Mouse (Mus musculus): ENCODE measurements around the gene Ppip5k2. TPM values are rescaled to one million over a fixed set of nuclear protein-coding genes. Genes with fewer than 3 reads are reported as not detected.
A peak's percentile ranks its signal among the peaks of the same experiment; 100 is the strongest.

Gene Ppip5k2
- polyA plus RNA-seq, 1 experiment from 2014 or later = 10.3 TPM

- ATAC-seq (ENCODE audit: insufficient read depth) = no peak
- H3K9me3 ChIP-seq (replicated peaks) = no peaks in the 10 kb centered on the region
- H3K4me2 ChIP-seq = no peak overlapping the region
- H3K27me3 ChIP-seq = no peaks in the 10 kb centered on the region
- no peak overlapping the region for H3K9ac ChIP-seq
- H3K36me3 ChIP-seq (replicated peaks) = peaks cover 14% of the 10 kb centered on the region
- 50% methylated on average over 1 of the region's 1 CpGs for WGBS (ENCODE audit: insufficient replicate concordance)
- no peaks in the 10 kb centered on the region for H3K4me1 ChIP-seq (replicated peaks)
- H3K4me3 ChIP-seq (replicated peaks) = no peak overlapping the region
- no peak overlapping the region for H3K27ac ChIP-seq (replicated peaks)
Measured at GRCm38 (mm10) chr1:97704646-97705045, 65.6 kb downstream of the Ppip5k2 start.

DNA sequence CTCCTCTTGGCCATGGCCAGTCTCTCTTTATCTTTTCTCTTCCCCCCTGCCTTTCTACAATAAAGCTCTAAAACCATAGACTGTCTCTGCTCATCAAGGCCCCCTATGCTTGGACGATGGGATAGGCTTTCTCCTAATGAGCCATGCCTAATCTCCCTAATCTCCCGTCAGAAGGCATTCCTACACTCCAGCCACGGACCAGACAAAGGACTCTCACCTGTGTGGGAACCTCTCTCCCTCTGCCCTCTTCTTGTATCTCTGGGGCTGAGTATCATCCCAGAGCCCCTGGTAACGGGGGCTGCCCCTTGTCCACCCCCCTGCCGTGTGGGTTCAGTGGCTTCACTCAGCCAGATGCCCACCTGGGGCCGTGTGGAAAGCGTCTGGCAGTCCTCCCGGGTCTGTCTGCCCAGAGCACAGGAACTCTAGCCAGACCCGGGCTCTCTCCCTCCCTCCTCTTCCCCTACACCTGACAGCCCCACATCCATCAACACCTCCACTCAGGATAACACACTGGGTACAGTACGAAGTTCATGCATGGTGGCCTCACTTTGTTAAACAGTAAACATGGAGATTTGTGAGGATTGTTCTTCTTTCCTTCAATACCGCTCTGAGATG is 71.1 kb downstream of the Ppip5k2 start:
- no peak overlapping the region for H3K4me2 ChIP-seq
- no peak overlapping the region for H3K9ac ChIP-seq
- no peaks in the 10 kb centered on the region for H3K36me3 ChIP-seq (replicated peaks)
- H3K4me1 ChIP-seq (replicated peaks) = no peaks in the 10 kb centered on the region
- no peak overlapping the region for H3K4me3 ChIP-seq (replicated peaks)
- no peaks in the 10 kb centered on the region for H3K9me3 ChIP-seq (replicated peaks)
- no peak overlapping the region for H3K27ac ChIP-seq (replicated peaks)
- ATAC-seq (ENCODE audit: insufficient read depth) = no peak
- no peaks in the 10 kb centered on the region for H3K27me3 ChIP-seq
- 33% methylated on average over 11 of the region's 11 CpGs for WGBS (ENCODE audit: insufficient replicate concordance)

DNA sequence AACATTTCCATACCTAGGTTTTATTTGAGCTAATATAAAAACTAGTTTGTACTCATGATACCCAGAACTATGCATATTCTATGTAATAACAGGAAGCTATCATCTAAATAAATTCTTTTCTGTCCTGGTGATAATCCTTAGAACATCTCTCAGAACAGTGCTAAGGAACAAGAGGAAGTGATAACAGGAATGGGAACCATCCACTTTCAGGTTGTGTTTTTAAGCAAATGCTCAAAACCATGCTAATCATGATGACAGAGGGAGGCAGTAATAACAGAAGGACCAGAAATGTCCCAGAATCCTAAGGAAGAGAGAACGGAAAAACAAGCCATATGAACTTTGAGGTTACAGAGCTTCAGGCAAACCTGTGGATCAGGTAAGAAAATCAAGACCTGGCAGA is 72.9 kb downstream of the Ppip5k2 start:
- Histone ChIP-seq H3K4me2 (no peak overlapping the region), H3K36me3 (replicated peaks) (no peaks in the 10 kb centered on the region), H3K4me1 (replicated peaks) (no peaks in the 10 kb centered on the region), H3K27ac (replicated peaks) (no peak overlapping the region), H3K9me3 (replicated peaks) (no peaks in the 10 kb centered on the region), H3K4me3 (replicated peaks) (no peak overlapping the region), H3K27me3 (no peaks in the 10 kb centered on the region), H3K9ac (no peak overlapping the region)
- no peak for ATAC-seq (ENCODE audit: insufficient read depth)
- WGBS (ENCODE audit: insufficient replicate concordance) = 58% methylated on average over 1 of the region's 1 CpGs

DNA sequence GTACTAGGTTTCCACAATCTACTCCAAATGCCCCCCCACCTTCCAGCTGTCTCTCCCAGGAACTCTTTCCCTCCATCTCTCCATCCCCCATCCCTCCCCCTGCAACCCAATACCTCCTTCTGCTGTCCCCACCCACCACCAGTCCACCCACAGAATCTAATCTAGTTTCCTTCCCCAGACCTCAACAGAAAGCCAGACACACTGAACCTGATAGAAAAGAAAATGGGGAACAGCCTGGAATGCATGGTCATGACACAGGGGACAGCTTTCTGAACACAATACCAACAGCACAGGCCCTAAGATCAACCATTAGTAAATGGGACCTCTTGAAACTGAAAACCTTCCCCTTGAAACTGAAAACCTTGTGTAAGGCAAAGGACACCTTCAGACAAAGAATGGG is 76.4 kb downstream of the Ppip5k2 start:
- no peaks in the 10 kb centered on the region for H3K4me1 ChIP-seq (replicated peaks)
- H3K27ac ChIP-seq (replicated peaks) = no peak overlapping the region
- H3K4me2 ChIP-seq = no peak overlapping the region
- no peak overlapping the region for H3K4me3 ChIP-seq (replicated peaks)
- no peaks in the 10 kb centered on the region for H3K36me3 ChIP-seq (replicated peaks)
- ATAC-seq (ENCODE audit: insufficient read depth) = no peak
- H3K9me3 ChIP-seq (replicated peaks) = no peaks in the 10 kb centered on the region
- H3K27me3 ChIP-seq = no peaks in the 10 kb centered on the region
- H3K9ac ChIP-seq = no peak overlapping the region

DNA sequence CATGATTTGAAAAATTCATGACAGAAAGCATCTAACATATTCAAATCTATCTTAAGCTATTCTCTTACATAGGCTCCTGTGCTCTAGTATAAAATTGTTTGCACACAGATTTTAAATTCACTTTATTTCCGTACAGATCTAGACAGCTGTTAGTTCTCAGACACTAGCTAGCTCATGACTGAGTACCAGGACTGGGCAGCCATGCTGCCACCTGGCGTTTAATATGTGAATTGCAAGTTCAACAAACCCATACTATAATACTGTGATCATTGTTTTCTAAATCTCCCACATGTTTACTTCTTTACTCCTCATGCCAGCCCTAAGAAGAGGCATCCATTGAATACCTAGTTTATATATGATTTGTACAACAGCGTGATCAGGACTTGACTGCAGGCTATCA is 81.5 kb downstream of the Ppip5k2 start:
- H3K27ac ChIP-seq (replicated peaks) = no peak overlapping the region
- 7% methylated on average over 3 of the region's 3 CpGs for WGBS (ENCODE audit: insufficient replicate concordance)
- no peaks in the 10 kb centered on the region for H3K4me1 ChIP-seq (replicated peaks)
- H3K36me3 ChIP-seq (replicated peaks) = no peaks in the 10 kb centered on the region
- H3K4me2 ChIP-seq = no peak overlapping the region
- H3K27me3 ChIP-seq = no peaks in the 10 kb centered on the region
- no peaks in the 10 kb centered on the region for H3K9me3 ChIP-seq (replicated peaks)
- ATAC-seq (ENCODE audit: insufficient read depth) = 0 out of 2 replicates have a peak, but pooled peaks have one; percentile 52
- H3K4me3 ChIP-seq (replicated peaks) = no peak overlapping the region
- H3K9ac ChIP-seq = no peak overlapping the region

GRCm38 (mm10) chr1:97676526-97677177 is 93.6 kb downstream of the Ppip5k2 start:
- no peaks in the 10 kb centered on the region for H3K36me3 ChIP-seq (replicated peaks)
- WGBS (ENCODE audit: insufficient replicate concordance) = 51% methylated on average over 4 of the region's 4 CpGs
- H3K9me3 ChIP-seq (replicated peaks) = no peaks in the 10 kb centered on the region
- H3K27ac ChIP-seq (replicated peaks) = no peak overlapping the region
- H3K4me1 ChIP-seq (replicated peaks) = peaks cover 7% of the 10 kb centered on the region; the same call in 1 of the 2 replicates
- no peak overlapping the region for H3K4me3 ChIP-seq (replicated peaks)
- no peaks in the 10 kb centered on the region for H3K27me3 ChIP-seq
- no peak overlapping the region for H3K9ac ChIP-seq
- no peak overlapping the region for H3K4me2 ChIP-seq
- ATAC-seq (ENCODE audit: insufficient read depth) = no peak

DNA sequence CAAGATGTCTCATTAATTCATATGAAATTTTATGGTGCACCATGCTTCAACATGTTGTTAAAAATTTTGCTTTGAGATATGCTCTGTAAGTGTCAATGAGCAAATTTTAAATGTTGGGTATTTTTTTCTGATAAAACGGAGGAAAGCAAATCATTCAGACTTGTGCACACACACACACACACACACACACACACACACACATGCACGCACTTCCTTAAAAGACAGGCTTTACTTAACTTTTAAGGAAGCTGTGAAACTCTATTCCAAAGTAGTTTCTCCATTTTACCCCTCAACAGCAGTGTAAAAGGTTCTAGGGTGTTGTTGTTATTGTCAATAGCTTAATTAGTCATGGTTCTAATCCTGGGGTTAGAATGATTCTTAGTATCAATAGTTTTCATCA is 94.1 kb downstream of the Ppip5k2 start:
- Histone ChIP-seq H3K27ac (replicated peaks) (no peak overlapping the region), H3K4me3 (replicated peaks) (no peak overlapping the region), H3K9ac (no peak overlapping the region), H3K4me1 (replicated peaks) (peaks cover 7% of the 10 kb centered on the region; the same call in 1 of the 2 replicates), H3K36me3 (replicated peaks) (no peaks in the 10 kb centered on the region), H3K9me3 (replicated peaks) (no peaks in the 10 kb centered on the region), H3K4me2 (no peak overlapping the region), H3K27me3 (no peaks in the 10 kb centered on the region)
- WGBS (ENCODE audit: insufficient replicate concordance) = 28% methylated on average over 2 of the region's 2 CpGs
- no peak for ATAC-seq (ENCODE audit: insufficient read depth)

DNA sequence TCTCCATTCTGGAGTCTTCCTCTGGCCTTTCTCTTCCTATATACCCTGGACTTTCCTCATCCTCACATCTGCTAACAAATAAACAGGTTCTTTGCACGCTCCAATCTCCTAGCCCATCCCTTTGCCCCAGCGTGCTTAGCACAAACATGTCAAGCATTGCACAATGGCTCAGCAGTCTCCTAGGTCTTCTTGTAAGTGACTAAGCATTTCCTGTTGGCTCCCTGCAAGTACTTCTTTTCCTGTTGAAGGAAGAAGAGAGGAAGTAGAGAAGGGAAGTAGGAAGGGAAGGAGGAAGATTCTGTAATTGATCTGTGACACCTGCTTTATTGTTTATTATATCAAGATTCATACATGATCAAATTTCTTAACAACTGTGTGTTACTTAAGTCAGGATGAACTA is 97.4 kb downstream of the Ppip5k2 start:
- Histone ChIP-seq H3K27ac (replicated peaks) (no peak overlapping the region), H3K4me3 (replicated peaks) (no peak overlapping the region), H3K36me3 (replicated peaks) (no peaks in the 10 kb centered on the region), H3K4me1 (replicated peaks) (peaks cover 7% of the 10 kb centered on the region; the same call in 1 of the 2 replicates), H3K4me2 (no peak overlapping the region), H3K27me3 (no peaks in the 10 kb centered on the region), H3K9ac (no peak overlapping the region), H3K9me3 (replicated peaks) (no peaks in the 10 kb centered on the region)
- 2% methylated on average over 2 of the region's 2 CpGs for WGBS (ENCODE audit: insufficient replicate concordance)
- peak; percentile 58 for ATAC-seq (ENCODE audit: insufficient read depth)

DNA sequence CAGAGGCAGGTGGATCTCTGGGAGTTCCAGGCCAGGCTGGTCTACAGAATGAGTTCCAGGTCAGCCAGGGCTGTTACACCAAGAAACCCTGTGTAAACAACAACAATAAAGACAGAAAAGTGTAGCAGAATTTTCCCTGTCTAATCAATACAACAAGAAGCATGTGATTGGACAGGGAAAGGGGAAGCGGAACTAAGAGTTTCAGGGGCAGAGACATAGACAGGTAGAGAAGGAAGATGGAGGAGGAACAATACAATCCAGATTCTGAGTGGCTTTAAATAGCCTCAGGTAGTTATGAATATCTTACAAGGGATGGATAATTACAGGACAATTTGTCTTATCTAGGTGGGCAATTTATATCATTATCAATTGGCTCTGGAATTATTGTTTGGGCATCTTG is 102.9 kb downstream of the Ppip5k2 start:
- 73% methylated on average over 1 of the region's 1 CpGs for WGBS (ENCODE audit: insufficient replicate concordance)
- no peak overlapping the region for H3K4me2 ChIP-seq
- peaks cover 5% of the 10 kb centered on the region for H3K4me1 ChIP-seq (replicated peaks)
- peaks cover 3% of the 10 kb centered on the region for H3K27me3 ChIP-seq
- no peak overlapping the region for H3K9ac ChIP-seq
- ATAC-seq (ENCODE audit: insufficient read depth) = no peak
- H3K9me3 ChIP-seq (replicated peaks) = no peaks in the 10 kb centered on the region
- no peak overlapping the region for H3K27ac ChIP-seq (replicated peaks)
- H3K36me3 ChIP-seq (replicated peaks) = no peaks in the 10 kb centered on the region
- H3K4me3 ChIP-seq (replicated peaks) = no peak overlapping the region

- no peaks in the 10 kb centered on the region for H3K9me3 ChIP-seq (replicated peaks)
- peak overlapping the region; percentile 98 for H3K27ac ChIP-seq (replicated peaks)
- no peaks in the 10 kb centered on the region for H3K36me3 ChIP-seq (replicated peaks)
- H3K9ac ChIP-seq = peak overlapping the region; percentile 96
- ATAC-seq (ENCODE audit: insufficient read depth) = no peak
- 19% methylated on average over 7 of the region's 7 CpGs for WGBS (ENCODE audit: insufficient replicate concordance)
- peaks cover 3% of the 10 kb centered on the region for H3K27me3 ChIP-seq
- H3K4me2 ChIP-seq = peak overlapping the region; percentile 89
- peak overlapping the region; percentile 98 for H3K4me3 ChIP-seq (replicated peaks)
- peaks cover 25% of the 10 kb centered on the region for H3K4me1 ChIP-seq (replicated peaks)
Measured at GRCm38 (mm10) chr1:97662324-97662723, 107.9 kb downstream of the Ppip5k2 start.

DNA sequence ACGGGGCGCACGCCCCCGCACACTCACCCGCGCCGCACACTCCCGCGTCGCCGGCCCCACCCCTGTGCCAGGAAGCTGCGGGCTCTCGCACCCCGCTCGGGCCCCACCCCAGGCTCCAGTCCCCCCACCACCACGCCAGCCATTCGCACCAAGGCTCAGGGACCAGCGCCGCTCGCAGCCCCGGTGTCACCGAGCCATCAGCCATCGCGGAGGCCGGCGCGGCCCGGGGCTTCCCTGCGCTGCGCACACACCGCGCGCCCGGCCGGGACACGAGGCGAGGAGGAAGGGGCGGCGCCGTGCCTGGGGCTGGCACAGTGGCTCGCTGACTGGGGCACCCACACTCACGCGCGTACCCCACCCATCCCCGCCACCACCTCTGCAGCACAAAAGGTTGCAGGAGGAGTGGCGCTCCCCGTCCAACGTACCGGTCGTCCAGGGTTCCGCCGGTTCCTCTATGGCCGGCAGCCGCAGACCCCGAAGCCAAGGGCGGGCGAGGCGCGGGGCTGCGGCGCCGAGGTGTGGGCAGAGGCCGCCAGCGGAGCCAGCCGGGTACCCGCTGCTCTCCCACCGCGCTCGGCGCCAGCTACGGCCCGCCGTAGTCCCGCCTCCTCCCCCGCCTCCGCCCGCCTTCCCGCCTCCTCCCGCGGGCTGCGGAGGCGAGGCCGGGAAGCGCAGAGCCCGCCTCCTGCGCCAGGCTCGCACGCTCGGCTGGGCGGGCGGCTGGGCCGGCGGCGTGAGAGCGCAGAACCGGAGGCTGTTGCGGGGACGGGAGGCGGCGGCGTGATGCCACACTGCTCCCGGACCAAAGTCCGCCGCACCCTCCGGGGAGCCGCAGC is 108.6 kb downstream of the Ppip5k2 start, which contains the start of gene D1Ertd622e:
Gene D1Ertd622e, minus strand, starts transcription at position 669 of the 836 bp plus-strand sequence.
- ATAC-seq (ENCODE audit: insufficient read depth) = peak; percentile 83
- Histone ChIP-seq H3K4me1 (replicated peaks) (peaks cover 32% of the 10 kb centered on the region), H3K4me3 (replicated peaks) (peak within 1 kb of the TSS; percentile 98), H3K9ac (peak within 1 kb of the TSS; percentile 96), H3K4me2 (peak within 1 kb of the TSS; percentile 89), H3K9me3 (replicated peaks) (no peaks in the 10 kb centered on the region), H3K36me3 (replicated peaks) (0 out of 2 replicates have a peak, but pooled peaks cover 7% of the 10 kb centered on the region), H3K27ac (replicated peaks) (peak within 1 kb of the TSS; percentile 98), H3K27me3 (peaks cover 3% of the 10 kb centered on the region)
- WGBS (ENCODE audit: insufficient replicate concordance) = under 1% methylated on average over 104 of the region's 106 CpGs

Measured in liver, embryonic 15.5 days (tissue).